Mouse (Mus musculus) ES-E14 (cell line): ENCODE data around the gene Cwc25. TPM values are rescaled to one million over a fixed set of nuclear protein-coding genes. Genes with fewer than 3 reads are reported as not detected.
A peak's percentile ranks its signal among the peaks of the same experiment; 100 is the strongest.

Source experiments
- DNase-seq: peaks from one replicate; pipeline ENCODE4 v3.0.0-alpha.2; 2013; ENCODE audit warnings: low read depth, low spot score
- H3K27ac ChIP-seq: 2 replicates; pipeline ENCODE4 v1.5.1; 2012; ENCODE audit warnings: low read depth, mild to moderate bottlenecking, low read length, moderate library complexity, mixed read lengths; ENCODE audit not compliant: poor library complexity, insufficient read depth, severe bottlenecking
- H3K36me3 ChIP-seq: 2 replicates; pipeline ENCODE4 v1.6.1; 2012; ENCODE audit warnings: mild to moderate bottlenecking, low read length, moderate library complexity, mixed read lengths; ENCODE audit not compliant: control insufficient read depth, poor library complexity, insufficient read depth, severe bottlenecking
- H3K4me1 ChIP-seq, 2 experiments: fragments of 150-350 bp in 1 of 2; sonication (generic) in 1 of 2; 2 replicates each; pipeline ENCODE4 v1.6.1; 2012; ENCODE audit warnings: low read length in 2 of 2, mild to moderate bottlenecking in 1 of 2, mixed read lengths in 1 of 2; ENCODE audit not compliant: control insufficient read depth in 2 of 2, insufficient read depth in 2 of 2, poor library complexity in 1 of 2
- H3K4me3 ChIP-seq, 2 experiments: fragments of 150-350 bp in 1 of 2; sonication (generic) in 1 of 2; 2 replicates each; pipeline ENCODE4 v1.5.1; 2012; ENCODE audit warnings: low read length in 2 of 2, low read depth in 1 of 2, mild to moderate bottlenecking in 1 of 2, mixed read lengths in 1 of 2; ENCODE audit not compliant: insufficient read depth in 1 of 2, poor library complexity in 1 of 2, severe bottlenecking in 1 of 2
- H3K9ac ChIP-seq: 2 replicates; pipeline ENCODE4 v1.6.1; 2012; ENCODE audit warnings: low read depth, mild to moderate bottlenecking, low read length, mixed read lengths; ENCODE audit not compliant: poor library complexity, insufficient read depth, severe bottlenecking
- H3K9me3 ChIP-seq: fragments of 150-350 bp; sonication (generic); 2 replicates; pipeline ENCODE4 v1.6.1; 2012; ENCODE audit warnings: low read depth, mild to moderate bottlenecking, low read length; ENCODE audit not compliant: control insufficient read depth, insufficient read depth
- CHD2 ChIP-seq: IDR thresholded peaks from 2 replicates; pipeline ENCODE4 v1.6.1; 2014; ENCODE audit warnings: mild to moderate bottlenecking, low read depth, low read length, inconsistent platforms
- HCFC1 ChIP-seq: IDR thresholded peaks from 2 replicates; pipeline ENCODE4 v1.6.1; 2012; ENCODE audit warnings: low read length, inconsistent platforms, borderline replicate concordance; ENCODE audit not compliant: insufficient read depth
- MAFK ChIP-seq: IDR thresholded peaks from 2 replicates; pipeline ENCODE4 v1.6.1; 2014; ENCODE audit warnings: mild to moderate bottlenecking, low read depth, low read length, inconsistent platforms; ENCODE audit not compliant: insufficient read depth
- ZC3H11A ChIP-seq: IDR thresholded peaks from 2 replicates; pipeline ENCODE4 v1.6.1; 2012; ENCODE audit warnings: low read depth, mild to moderate bottlenecking, inconsistent platforms, low read length, borderline replicate concordance
- ZNF384 ChIP-seq: IDR thresholded peaks from 2 replicates; pipeline ENCODE4 v1.6.1; 2012; ENCODE audit warnings: low read depth, low read length, inconsistent platforms
- in situ Hi-C, 2 experiments: fragments of 600-800 bp; cut with MboI; formaldehyde crosslinking; loops; one replicate each; pipeline ENCODE4 v1.15.1; 2025; ENCODE audit warnings: low sequenced_read_pairs in 2 of 2, inconsistent platforms in 1 of 2; ENCODE audit not compliant: unreplicated experiment in 2 of 2
- total RNA-seq: library from RNA; depleted of rRNA; stranded (reverse); fragments of 300-350 nt; gene quantifications from 2 replicates; pipeline ENCODE4 v1.2.3, GENCODE M21; 2012

Cwc25 gene
- total RNA-seq, 1 experiment, result 18.5 TPM

- H3K4me3 ChIP-seq, result no peak overlapping the region
- H3K27ac ChIP-seq, result peak overlapping the region; percentile 40; the same call in 1 of the 2 replicates
- H3K9me3 ChIP-seq, result no peaks in the 10 kb centered on the region
- H3K36me3 ChIP-seq, result no peaks in the 10 kb centered on the region
- in situ Hi-C loops, result no loop called here
- DNase-seq, result no peak
- H3K4me1 ChIP-seq, result peaks cover 0 to 8% of the 10 kb centered on the region in 2 experiments; a peak in 1 of 4 replicates
- TF ChIP-seq ZC3H11A (no peak), ZNF384 (0 out of 2 replicates have a peak, but pooled peaks have one; percentile 48)
- no peak overlapping the region for H3K9ac ChIP-seq
These were observed 21.6 kb upstream of the Cwc25 start for GRCm38 (mm10) chr11:97787961-97788360.

GRCm38 (mm10) chr11:97782564-97782895 lies 16.2 kb upstream of the Cwc25 start:
- Histone ChIP-seq H3K4me1 (no peaks in the 10 kb centered on the region), H3K9me3 (no peaks in the 10 kb centered on the region), H3K4me3 (peak overlapping the region; percentile 83 to 98), H3K36me3 (peaks cover 40% of the 10 kb centered on the region), H3K27ac (no peak overlapping the region; the same call in 1 of the 2 replicates), H3K9ac (peak overlapping the region; percentile 75)
- DNase-seq, result no peak
- TF ChIP-seq CHD2 (no peak), HCFC1 (no peak), ZC3H11A (no peak), MAFK (no peak), ZNF384 (no peak)
- in situ Hi-C loops, result no loop called here

- peak within 1 kb of the TSS; percentile 100 for H3K9ac ChIP-seq
- H3K4me3 ChIP-seq, result peak within 1 kb of the TSS; percentile 83 to 98
- H3K4me1 ChIP-seq, result no peaks in the 10 kb centered on the region
- DNase-seq, result peak; percentile 97
- H3K9me3 ChIP-seq, result no peaks in the 10 kb centered on the region
- in situ Hi-C loops, result no loop called here
- H3K36me3 ChIP-seq, result peaks cover 45% of the 10 kb centered on the region
- peak within 1 kb of the TSS; percentile 94 for H3K27ac ChIP-seq
- TF ChIP-seq HCFC1 (peak; percentile 84), CHD2 (no peak)
These were observed 15.6 kb upstream of the Cwc25 start, which contains the start of gene Rpl23 for GRCm38 (mm10) chr11:97781832-97782563. Rpl23 (minus strand) TSS chr11:97782437.

GRCm38 (mm10) chr11:97781478-97781831 lies 15.1 kb upstream of the Cwc25 start:
- H3K27ac ChIP-seq, result peak overlapping the region; percentile 94

GRCm38 (mm10) chr11:97779968-97780701 lies 13.8 kb upstream of the Cwc25 start:
- peaks cover 0 to 3% of the 10 kb centered on the region in 2 experiments; a peak in 1 of 4 replicates for H3K4me1 ChIP-seq
- no peak for DNase-seq
- in situ Hi-C loops, result no loop called here
- H3K9me3 ChIP-seq, result no peaks in the 10 kb centered on the region
- peak overlapping the region; percentile 100 for H3K9ac ChIP-seq
- H3K27ac ChIP-seq, result no peak overlapping the region; the same call in 1 of the 2 replicates
- TF ChIP-seq CHD2 (no peak), ZC3H11A (no peak), ZNF384 (no peak), HCFC1 (no peak), MAFK (no peak)
- peaks cover 49% of the 10 kb centered on the region for H3K36me3 ChIP-seq
- peak overlapping the region; percentile 83 to 98 for H3K4me3 ChIP-seq

More at GRCm38 (mm10) chr11:97781478-97781831, 15.1 kb upstream of the Cwc25 start:
- H3K36me3 ChIP-seq, result peaks cover 49% of the 10 kb centered on the region
- H3K4me1 ChIP-seq, result no peaks in the 10 kb centered on the region
- TF ChIP-seq MAFK, result no peak
- in situ Hi-C loops, result no loop called here
- H3K4me3 ChIP-seq, result peak overlapping the region; percentile 83 to 98
- DNase-seq, result no peak
- H3K9ac ChIP-seq, result peak overlapping the region; percentile 100
- no peaks in the 10 kb centered on the region for H3K9me3 ChIP-seq
